Mouse (Mus musculus): ENCODE measurements around the gene Xkr7.

GRCm38 (mm10) chr2:153051537-153051936 lies 19.9 kb downstream of the Xkr7 start:
- TF ChIP-seq GATA1 (IDR thresholded peaks at IDR 0.05; ENCODE audit: borderline replicate concordance, low read length) (no peak), FLI1 (IDR thresholded peaks at IDR 0.05; ENCODE audit: low read length) (no peak)
